Mouse (Mus musculus) midbrain, embryonic 13.5 days (tissue): ENCODE measurements around the gene Ppp1r14b. TPM values are rescaled to one million over a fixed set of nuclear protein-coding genes. Genes with fewer than 3 reads are reported as not detected.
"Not testable (repeated sequence)": the region's sequence is repeated elsewhere in the genome, so short reads cannot be mapped to it uniquely, and the experiment has no call there.

Experiments
- ATAC-seq: fragments of 200-750 bp; cut with Nextera tagmentation; 2 replicates; pipeline ENCODE4 v1.8.0; 2017; ENCODE audit warnings: mild to moderate bottlenecking, moderate TSS enrichment, moderate library complexity
- H3K27ac ChIP-seq: fragments of 300-500 bp; sonication (generic); 2 replicates; pipeline ENCODE4 v1.5.1; 2015; ENCODE audit warnings: inconsistent platforms, mild to moderate bottlenecking, moderate library complexity
- H3K27me3 ChIP-seq: fragments of 300-500 bp; sonication (generic); 2 replicates; pipeline ENCODE4 v1.6.1; 2015; ENCODE audit warnings: mild to moderate bottlenecking, inconsistent platforms
- H3K36me3 ChIP-seq: fragments of 300-500 bp; sonication (generic); 2 replicates; pipeline ENCODE4 v1.6.1; 2015; ENCODE audit warnings: mild to moderate bottlenecking, inconsistent platforms
- H3K4me1 ChIP-seq: fragments of 300-500 bp; sonication (generic); replicated peaks from 2 replicates; pipeline ENCODE4 v1.6.1; 2015; ENCODE audit warnings: inconsistent platforms
- H3K4me2 ChIP-seq: fragments of 300-500 bp; sonication (generic); replicated peaks from 2 replicates; pipeline ENCODE4 v1.6.1; 2015; ENCODE audit warnings: moderate library complexity, mild to moderate bottlenecking, inconsistent platforms
- H3K4me3 ChIP-seq: fragments of 300-500 bp; sonication (generic); replicated peaks from 2 replicates; pipeline ENCODE4 v1.5.1; 2015; ENCODE audit warnings: mild to moderate bottlenecking, inconsistent platforms
- H3K9ac ChIP-seq: fragments of 300-500 bp; sonication (generic); replicated peaks from 2 replicates; pipeline ENCODE4 v1.6.1; 2015; ENCODE audit warnings: mild to moderate bottlenecking, inconsistent platforms
- H3K9me3 ChIP-seq: fragments of 300-500 bp; sonication (generic); 2 replicates; pipeline ENCODE4 v1.6.1; 2016; ENCODE audit warnings: mild to moderate bottlenecking, inconsistent platforms
- WGBS: fragments of 180-500 bp; shearing (Covaris S2); methylation state at CpG from one replicate; pipeline ENCODE4 v1.1.7; 2015; 5-methylcytosine and 5-hydroxymethylcytosine counted together
- polyA plus RNA-seq: library from polyadenylated mRNA; unstranded; fragments of >200 nt; fragmentation: Nextera tagmentation; extraction: Ambion mirVana; gene quantifications from 2 replicates; pipeline ENCODE4 v1.2.1, GENCODE M21; 2015

The Ppp1r14b gene
- polyA plus RNA-seq, 1 experiment from 2014 or later: 151 TPM

GRCm38 (mm10) chr19:6979486-6980380, 5.0 kb downstream of the Ppp1r14b start:
- H3K36me3 ChIP-seq: peaks cover 36% of the 10 kb centered on the region
- peak overlapping the region; percentile 87 for H3K4me2 ChIP-seq
- H3K4me3 ChIP-seq: peak overlapping the region; percentile 65
- H3K4me1 ChIP-seq: peaks cover 47% of the 10 kb centered on the region
- H3K27ac ChIP-seq: peak overlapping the region; percentile 97
- no peaks in the 10 kb centered on the region for H3K27me3 ChIP-seq
- under 1% methylated on average over 59 of the region's 59 CpGs for WGBS
- peak overlapping the region; percentile 79 for H3K9ac ChIP-seq
- peak; percentile 85 for ATAC-seq
- no peaks in the 10 kb centered on the region for H3K9me3 ChIP-seq

GRCm38 (mm10) chr19:6980381-6981093, 5.8 kb downstream of the Ppp1r14b start, which contains the start of gene Fkbp2:
Gene Fkbp2 (minus strand): TSS chr19:6980501.
- Histone ChIP-seq H3K4me3 (peak within 1 kb of the TSS; percentile 65), H3K36me3 (peaks cover 44% of the 10 kb centered on the region), H3K27me3 (no peaks in the 10 kb centered on the region), H3K27ac (peak within 1 kb of the TSS; percentile 97), H3K9ac (peak within 1 kb of the TSS; percentile 79), H3K4me2 (peak within 1 kb of the TSS; percentile 87), H3K9me3 (no peaks in the 10 kb centered on the region), H3K4me1 (peaks cover 47% of the 10 kb centered on the region)
- WGBS: 1% methylated on average over 38 of the region's 38 CpGs
- peak; percentile 85 for ATAC-seq

- Histone ChIP-seq H3K4me2 (0 out of 2 replicates have a peak overlapping the region, but pooled peaks have one; percentile 87), H3K4me1 (peaks cover 45% of the 10 kb centered on the region), H3K9ac (no peak overlapping the region), H3K27me3 (no peaks in the 10 kb centered on the region), H3K4me3 (0 out of 2 replicates have a peak overlapping the region, but pooled peaks have one; percentile 65), H3K27ac (no peak overlapping the region), H3K36me3 (peaks cover 46% of the 10 kb centered on the region), H3K9me3 (no peaks in the 10 kb centered on the region)
- no peak for ATAC-seq
- 85% methylated on average over 4 of the region's 4 CpGs for WGBS
Measured at GRCm38 (mm10) chr19:6981465-6981864, 6.7 kb downstream of the Ppp1r14b start.

GRCm38 (mm10) chr19:6983621-6984020, 8.9 kb downstream of the Ppp1r14b start:
- WGBS: 51% methylated on average over 5 of the region's 5 CpGs
- Histone ChIP-seq H3K9me3 (no peaks in the 10 kb centered on the region), H3K27me3 (no peaks in the 10 kb centered on the region), H3K27ac (no peak overlapping the region), H3K4me2 (no peak overlapping the region), H3K9ac (no peak overlapping the region), H3K4me1 (peaks cover 39% of the 10 kb centered on the region), H3K4me3 (no peak overlapping the region), H3K36me3 (peaks cover 26% of the 10 kb centered on the region)
- no peak for ATAC-seq

GRCm38 (mm10) chr19:6985300-6985699, 10.5 kb downstream of the Ppp1r14b start:
- H3K9me3 ChIP-seq: no peaks in the 10 kb centered on the region
- ATAC-seq: no peak
- H3K4me1 ChIP-seq: peaks cover 28% of the 10 kb centered on the region
- H3K27ac ChIP-seq: no peak overlapping the region
- peaks cover 28% of the 10 kb centered on the region for H3K36me3 ChIP-seq
- no peaks in the 10 kb centered on the region for H3K27me3 ChIP-seq
- H3K4me2 ChIP-seq: no peak overlapping the region
- WGBS: 83% methylated on average over 19 of the region's 19 CpGs
- H3K9ac ChIP-seq: no peak overlapping the region
- no peak overlapping the region for H3K4me3 ChIP-seq

- Histone ChIP-seq H3K27ac (no peak overlapping the region), H3K36me3 (peaks cover 28% of the 10 kb centered on the region), H3K4me1 (peaks cover 22% of the 10 kb centered on the region), H3K4me2 (peak overlapping the region; percentile 93), H3K9ac (no peak overlapping the region; the same call in 1 of the 2 replicates), H3K27me3 (no peaks in the 10 kb centered on the region), H3K9me3 (no peaks in the 10 kb centered on the region), H3K4me3 (peak overlapping the region; percentile 81; the same call in 1 of the 2 replicates)
- 85% methylated on average over 10 of the region's 10 CpGs for WGBS
- no peak for ATAC-seq
Measured at GRCm38 (mm10) chr19:6985951-6986708, 11.4 kb downstream of the Ppp1r14b start.

GRCm38 (mm10) chr19:6987061-6987903, 12.5 kb downstream of the Ppp1r14b start, which contains the start of gene Vegfb:
Gene Vegfb (minus strand): TSS chr19:6987651.
- Histone ChIP-seq H3K4me3 (peak within 1 kb of the TSS; percentile 81), H3K9me3 (no peaks in the 10 kb centered on the region)
- WGBS: 1% methylated on average over 43 of the region's 85 CpGs

GRCm38 (mm10) chr19:6987904-6988285, 13.1 kb downstream of the Ppp1r14b start:
- Histone ChIP-seq H3K4me3 (peak overlapping the region; percentile 81), H3K4me2 (peak overlapping the region; percentile 93), H3K27me3 (no peaks in the 10 kb centered on the region), H3K27ac (peak overlapping the region; percentile 73), H3K9me3 (no peaks in the 10 kb centered on the region), H3K36me3 (peaks cover 20% of the 10 kb centered on the region), H3K9ac (peak overlapping the region; percentile 90), H3K4me1 (peaks cover 30% of the 10 kb centered on the region)
- no peak for ATAC-seq
- 9% methylated on average over 8 of the region's 8 CpGs for WGBS

More at GRCm38 (mm10) chr19:6987061-6987903, 12.5 kb downstream of the Ppp1r14b start, which contains the start of gene Vegfb:
- no peaks in the 10 kb centered on the region for H3K27me3 ChIP-seq
- peak within 1 kb of the TSS; percentile 93 for H3K4me2 ChIP-seq
- peak within 1 kb of the TSS; percentile 90 for H3K9ac ChIP-seq
- peaks cover 26% of the 10 kb centered on the region for H3K36me3 ChIP-seq
- peaks cover 27% of the 10 kb centered on the region for H3K4me1 ChIP-seq
- ATAC-seq: peak; percentile 67
- H3K27ac ChIP-seq: peak within 1 kb of the TSS; percentile 73

- H3K36me3 ChIP-seq: peaks cover 16% of the 10 kb centered on the region
- WGBS: 87% methylated on average over 8 of the region's 8 CpGs
- no peak overlapping the region for H3K4me2 ChIP-seq
- peaks cover 37% of the 10 kb centered on the region for H3K4me1 ChIP-seq
- no peak overlapping the region for H3K27ac ChIP-seq
- H3K9ac ChIP-seq: no peak overlapping the region
- no peaks in the 10 kb centered on the region for H3K9me3 ChIP-seq
- H3K4me3 ChIP-seq: no peak overlapping the region
- no peaks in the 10 kb centered on the region for H3K27me3 ChIP-seq
- ATAC-seq: no peak
Measured at GRCm38 (mm10) chr19:6989251-6989650, 14.5 kb downstream of the Ppp1r14b start.

GRCm38 (mm10) chr19:6990712-6991111, 15.9 kb downstream of the Ppp1r14b start:
- no peaks in the 10 kb centered on the region for H3K27me3 ChIP-seq
- peaks cover 51% of the 10 kb centered on the region for H3K4me1 ChIP-seq
- no peaks in the 10 kb centered on the region for H3K9me3 ChIP-seq
- ATAC-seq: no peak
- H3K27ac ChIP-seq: no peak overlapping the region
- peaks cover 5% of the 10 kb centered on the region; the same call in 1 of the 2 replicates for H3K36me3 ChIP-seq
- H3K4me2 ChIP-seq: no peak overlapping the region
- no peak overlapping the region for H3K9ac ChIP-seq
- no peak overlapping the region for H3K4me3 ChIP-seq
- 93% methylated on average over 6 of the region's 6 CpGs for WGBS

GRCm38 (mm10) chr19:6991166-6991565, 16.4 kb downstream of the Ppp1r14b start:
- not testable (repeated sequence) for H3K4me3 ChIP-seq, H3K27ac ChIP-seq, ATAC-seq, H3K4me2 ChIP-seq, H3K9ac ChIP-seq, H3K27me3 ChIP-seq, H3K36me3 ChIP-seq, H3K9me3 ChIP-seq
- WGBS: 95% methylated on average over 6 of the region's 6 CpGs
- H3K4me1 ChIP-seq: peaks cover 50% of the 10 kb centered on the region
